11 mouse cellular contexts compared by ENCODE assay signal in the genomic region with DNA sequence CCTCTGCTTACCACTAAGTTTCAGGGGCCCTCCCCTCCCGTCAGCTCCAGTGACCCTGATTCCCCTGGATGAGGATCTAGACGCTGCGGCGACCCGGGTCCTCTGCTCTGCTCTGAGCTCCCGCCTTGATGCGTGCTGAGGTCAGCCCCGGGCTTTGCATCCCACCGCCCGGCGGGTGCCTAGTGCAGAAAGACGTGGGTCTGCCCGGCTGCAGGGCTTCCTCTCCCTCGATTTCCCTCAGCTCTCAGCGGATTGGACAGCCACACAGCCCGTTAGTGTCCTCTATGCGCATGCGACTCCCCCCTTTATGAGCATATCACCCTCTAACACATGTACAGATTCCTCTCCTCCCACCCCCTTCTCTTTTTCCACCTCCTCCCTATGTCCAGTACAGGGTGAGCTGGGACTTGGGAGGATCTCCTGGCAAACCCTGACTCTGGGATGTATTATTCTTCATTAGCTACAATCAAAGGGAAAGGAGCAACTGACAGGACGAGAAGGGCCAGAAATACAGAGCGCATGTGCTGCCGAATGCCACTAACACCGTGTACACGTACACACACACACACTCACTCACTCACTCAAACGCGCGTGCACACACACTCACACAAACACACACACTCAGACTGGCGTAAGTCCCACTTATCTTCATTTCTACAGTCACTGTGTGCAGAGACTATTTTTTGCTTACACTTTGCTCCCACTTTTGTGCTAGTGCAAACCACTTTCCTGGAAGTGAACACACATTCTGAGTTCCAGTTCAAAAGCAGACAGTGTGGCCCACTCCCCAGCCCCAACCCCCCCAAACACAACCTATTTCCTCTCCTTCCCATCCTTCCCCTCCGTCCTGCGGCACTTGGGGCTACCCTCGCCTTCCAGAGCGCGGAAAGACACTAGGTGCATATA. TPM values are rescaled to one million over a fixed set of nuclear protein-coding genes. Genes with fewer than 3 reads are reported as not detected.
A peak's percentile ranks its signal among the peaks of the same experiment; 100 is the strongest.
DNase-seq lines count a peak whose midpoint lies in the region; ATAC-seq lines count a peak whose summit lies in the region.
"Had no signal": no experiment of that assay in that cellular context is flagged by ENCODE, and none has a peak within 500 bp of the region (broad histone marks: within the 10 kb centered on the region; RNA-seq: fewer than 3 reads in every experiment).

No protein-coding gene starts in this region.

- intact Hi-C loops in heart, postnatal 14 days (cut with DNase I) = no loop called here

- peak overlapping the region; percentile 46 for H3K4me3 ChIP-seq in heart, embryonic 15.5 days
- H3K4me3 ChIP-seq in hindbrain, embryonic 11.5 days (ENCODE audit: low read depth, low read length) = peak overlapping the region; percentile 42
- peak overlapping the region; percentile 52 for H3K4me3 ChIP-seq in midbrain, embryonic 16.5 days (ENCODE audit: low read depth, low read length)

- no peak overlapping the region for H3K27ac ChIP-seq in heart, embryonic 15.5 days
- H3K27ac ChIP-seq in hindbrain, embryonic 11.5 days (ENCODE audit: low read depth, low read length) = no peak overlapping the region
- peak overlapping the region; percentile 81 for H3K27ac ChIP-seq in midbrain, embryonic 16.5 days (ENCODE audit: low read length)

- no peaks in the 10 kb centered on the region for H3K36me3 ChIP-seq in heart, embryonic 15.5 days
- H3K36me3 ChIP-seq in hindbrain, embryonic 11.5 days (ENCODE audit: control insufficient read depth, insufficient read depth, low read length) = no peaks in the 10 kb centered on the region
- H3K36me3 ChIP-seq in midbrain, embryonic 16.5 days (ENCODE audit: control insufficient read depth, insufficient read depth, low read length) = no peaks in the 10 kb centered on the region

- DNase-seq in heart, postnatal 14 days = no peak
- DNase-seq in ZHBTc4 (ENCODE audit: low read depth, low spot score) = peak; percentile 61
- peak; percentile 60 for DNase-seq in hindbrain, embryonic 11.5 days (ENCODE audit: low spot score)
- DNase-seq in cerebellum, adult 11-12 months = no peak
- DNase-seq in urinary bladder, postnatal 36 days (ENCODE audit: low spot score in 2 of 2) = no peak
- DNase-seq in frontal cortex, adult 2 months (ENCODE audit: extremely low spot score in 1 of 2, low spot score in 1 of 2) = no peak
- DNase-seq: spleen, adult 18-20 months had no signal

- no peak overlapping the region for H3K9ac ChIP-seq in heart, embryonic 15.5 days
- H3K9ac ChIP-seq in hindbrain, embryonic 11.5 days (ENCODE audit: low read depth, low read length) = no peak overlapping the region
- peak overlapping the region; percentile 52 for H3K9ac ChIP-seq in midbrain, embryonic 16.5 days (ENCODE audit: low read depth, low read length)

- 4% methylated on average over 32 of the region's 32 CpGs for WGBS in heart, embryonic 15.5 days
- WGBS in hindbrain, embryonic 11.5 days = 2% methylated on average over 32 of the region's 32 CpGs
- WGBS in midbrain, embryonic 16.5 days = 1% methylated on average over 32 of the region's 32 CpGs

- H3K4me2 ChIP-seq in heart, embryonic 15.5 days = peak overlapping the region; percentile 79
- H3K4me2 ChIP-seq in hindbrain, embryonic 11.5 days (replicated peaks; ENCODE audit: low read depth, low read length) = peak overlapping the region; percentile 76
- peak overlapping the region; percentile 92 for H3K4me2 ChIP-seq in midbrain, embryonic 16.5 days (ENCODE audit: low read length)

- H3K9me3 ChIP-seq in heart, embryonic 15.5 days (replicated peaks) = no peaks in the 10 kb centered on the region
- H3K9me3 ChIP-seq in hindbrain, embryonic 11.5 days (ENCODE audit: control insufficient read depth, low read length) = no peaks in the 10 kb centered on the region
- H3K9me3 ChIP-seq in midbrain, embryonic 16.5 days (replicated peaks; ENCODE audit: control insufficient read depth, low read length, poor library complexity, severe bottlenecking) = no peaks in the 10 kb centered on the region

- ATAC-seq in heart, embryonic 15.5 days (replicated peaks; ENCODE audit: insufficient number of reproducible peaks, insufficient read depth, low FRiP score, low read depth) = no peak
- ATAC-seq in hindbrain, embryonic 11.5 days (ENCODE audit: low FRiP score) = peak; percentile 41
- ATAC-seq in midbrain, embryonic 16.5 days = peak; percentile 75

- peaks cover 32% of the 10 kb centered on the region for H3K4me1 ChIP-seq in heart, embryonic 15.5 days (replicated peaks)
- H3K4me1 ChIP-seq in hindbrain, embryonic 11.5 days (replicated peaks; ENCODE audit: control insufficient read depth, insufficient read depth, low read length) = peaks cover 8% of the 10 kb centered on the region; the same call in 1 of the 2 replicates
- H3K4me1 ChIP-seq in midbrain, embryonic 16.5 days (ENCODE audit: control insufficient read depth, insufficient read depth, low read length) = peaks cover 19% of the 10 kb centered on the region

- H3K27me3 ChIP-seq in heart, embryonic 15.5 days = peaks cover 93% of the 10 kb centered on the region
- H3K27me3 ChIP-seq in hindbrain, embryonic 11.5 days (ENCODE audit: control insufficient read depth, insufficient read depth, low read length) = peaks cover 79% of the 10 kb centered on the region
- H3K27me3 ChIP-seq in midbrain, embryonic 16.5 days (ENCODE audit: control insufficient read depth, insufficient read depth, low read depth, low read length) = peaks cover 34% of the 10 kb centered on the region
- H3K27me3 ChIP-seq: CH12.LX had no signal

RNA-seq across cellular contexts. Expression of a gene that starts 0.9 kb away (rescaled TPM):
- not detected in 2 replicates for polyA plus RNA-seq in heart, embryonic 15.5 days (2015; fragmentation: Nextera tagmentation; extraction: Ambion mirVana)
- total RNA-seq in heart, postnatal 14 days (2021) = not detected
- 2.6 and 3.7 TPM in 2 replicates for polyA plus RNA-seq in hindbrain, embryonic 11.5 days (2014; fragmentation: Nextera tagmentation; extraction: Ambion mirVana)
- polyA plus RNA-seq in midbrain, embryonic 16.5 days (2015; fragmentation: Nextera tagmentation; extraction: Ambion mirVana) = 15.3 and 24.7 TPM in 2 replicates
- polyA plus RNA-seq in frontal cortex, adult 2 months (2012; rRNA removed) = not detected in 2 replicates
- total RNA-seq: CH12.LX; gastrocnemius, adult 8-10 months had no signal

Comparison
In these comparisons a context has a peak if more than half of its experiments do, and no peak if none do; other contexts are left out.
1. DNase-seq: peak in ZHBTc4 (single experiment) and hindbrain, embryonic 11.5 days (single experiment); none in heart, postnatal 14 days (0 of 2), cerebellum, adult 11-12 months (single experiment), urinary bladder, postnatal 36 days (0 of 2) and frontal cortex, adult 2 months (0 of 2).
2. Peak in every context shown above with its lines, with median percentiles within 50 percentile points of each other: H3K4me2 ChIP-seq and H3K4me3 ChIP-seq.